Mouse (Mus musculus) thymus, adult 2 months (tissue): ENCODE measurements at regions not wholly inside any gene's neighbourhood (a gene's known extent, or its start where the extent isn't known, plus 50 kb on each side); places are given as distances from the start of the nearest gene placed in this dataset.

Experiments used
- DNase-seq: peaks from one replicate; pipeline ENCODE4 v3.0.0; 2021
- H3K27ac ChIP-seq: fragments of 200-500 bp; 2 replicates; pipeline ENCODE4 v1.5.1; 2012; ENCODE audit warnings: low read length, control low read depth; ENCODE audit not compliant: control insufficient read depth, insufficient read depth
- H3K27me3 ChIP-seq: fragments of 200-500 bp; 2 replicates; pipeline ENCODE4 v1.6.1; 2012; ENCODE audit warnings: mild to moderate bottlenecking, low read length, moderate library complexity, mixed read lengths; ENCODE audit not compliant: control insufficient read depth, insufficient read depth
- H3K36me3 ChIP-seq: fragments of 200-500 bp; 2 replicates; pipeline ENCODE4 v1.6.1; 2012; ENCODE audit warnings: mild to moderate bottlenecking, low read length, moderate library complexity; ENCODE audit not compliant: control insufficient read depth, insufficient read depth
- H3K4me1 ChIP-seq: fragments of 200-500 bp; replicated peaks from 2 replicates; pipeline ENCODE4 v1.6.1; 2012; ENCODE audit warnings: low read length; ENCODE audit not compliant: control insufficient read depth, insufficient read depth
- H3K4me3 ChIP-seq: fragments of 200-500 bp; 2 replicates; pipeline ENCODE4 v1.5.1; 2012; ENCODE audit warnings: mild to moderate bottlenecking, low read length, control low read depth, moderate library complexity; ENCODE audit not compliant: control insufficient read depth, insufficient read depth
- CTCF ChIP-seq: fragments of 200-500 bp; IDR thresholded peaks from 2 replicates; pipeline ENCODE4 v1.5.1; 2012; ENCODE audit warnings: mild to moderate bottlenecking, control low read depth, low read length, moderate library complexity, borderline replicate concordance; ENCODE audit not compliant: control insufficient read depth, poor library complexity, insufficient read depth; ENCODE audit errors: extremely low read depth
- POLR2A ChIP-seq: fragments of 200-500 bp; IDR thresholded peaks from 2 replicates; pipeline ENCODE4 v1.6.1; 2012; ENCODE audit warnings: mild to moderate bottlenecking, low read length, control low read depth, moderate library complexity; ENCODE audit not compliant: control insufficient read depth, poor library complexity, insufficient read depth; ENCODE audit errors: extremely low read depth
- WGBS: fragments of 180-500 bp; shearing (Covaris S2); methylation state at CpG from one replicate; pipeline ENCODE4 v1.1.7; 2018; 5-methylcytosine and 5-hydroxymethylcytosine counted together

GRCm38 (mm10) chr12:25790956-25791355 lies 624.1 kb downstream of the Rnf144a start:
- no peak overlapping the region for H3K27ac ChIP-seq
- no peak for DNase-seq
- TF ChIP-seq POLR2A (no peak), CTCF (no peak)
- H3K27me3 ChIP-seq: no peaks in the 10 kb centered on the region
- H3K4me1 ChIP-seq: no peaks in the 10 kb centered on the region
- H3K4me3 ChIP-seq: no peak overlapping the region
- 93% methylated on average over 4 of the region's 4 CpGs for WGBS
- H3K36me3 ChIP-seq: no peaks in the 10 kb centered on the region

- peaks cover 13% of the 10 kb centered on the region for H3K4me1 ChIP-seq
- no peak for DNase-seq
- WGBS: 89% methylated on average over 18 of the region's 18 CpGs
- no peak overlapping the region for H3K27ac ChIP-seq
- H3K36me3 ChIP-seq: no peaks in the 10 kb centered on the region
- no peak overlapping the region for H3K4me3 ChIP-seq
- no peaks in the 10 kb centered on the region for H3K27me3 ChIP-seq
- TF ChIP-seq CTCF (no peak), POLR2A (no peak)
These were observed 629.1 kb downstream of the Rnf144a start for GRCm38 (mm10) chr12:25785646-25786606.

- TF ChIP-seq CTCF (no peak), POLR2A (no peak)
- H3K36me3 ChIP-seq: no peaks in the 10 kb centered on the region
- H3K27me3 ChIP-seq: no peaks in the 10 kb centered on the region
- DNase-seq: no peak
- no peak overlapping the region for H3K4me3 ChIP-seq
- WGBS: 27% methylated on average over 3 of the region's 3 CpGs
- 0 out of 2 replicates have a peak overlapping the region, but pooled peaks have one; percentile 33 for H3K27ac ChIP-seq
- H3K4me1 ChIP-seq: peaks cover 13% of the 10 kb centered on the region
These were observed 630.7 kb downstream of the Rnf144a start for GRCm38 (mm10) chr12:25784401-25784800.

- no peaks in the 10 kb centered on the region for H3K36me3 ChIP-seq
- WGBS: 41% methylated on average over 10 of the region's 10 CpGs
- H3K4me3 ChIP-seq: no peak overlapping the region
- no peaks in the 10 kb centered on the region for H3K27me3 ChIP-seq
- peak overlapping the region; percentile 52 for H3K27ac ChIP-seq
- DNase-seq: peak; percentile 12
- no peak for TF ChIP-seq CTCF
- TF ChIP-seq POLR2A: no peak
- H3K4me1 ChIP-seq: peaks cover 13% of the 10 kb centered on the region
These were observed 631.9 kb downstream of the Rnf144a start for GRCm38 (mm10) chr12:25782972-25783717.

- WGBS: 91% methylated on average over 3 of the region's 3 CpGs
- TF ChIP-seq CTCF (no peak), POLR2A (no peak)
- no peak for DNase-seq
- no peak overlapping the region for H3K27ac ChIP-seq
- H3K27me3 ChIP-seq: no peaks in the 10 kb centered on the region
- no peak overlapping the region for H3K4me3 ChIP-seq
- no peaks in the 10 kb centered on the region for H3K4me1 ChIP-seq
- H3K36me3 ChIP-seq: no peaks in the 10 kb centered on the region
These were observed 643.2 kb downstream of the Rnf144a start for GRCm38 (mm10) chr12:25771856-25772255.

GRCm38 (mm10) chr12:25768644-25769043 lies 646.4 kb downstream of the Rnf144a start:
- Histone ChIP-seq H3K27me3 (no peaks in the 10 kb centered on the region), H3K27ac (no peak overlapping the region), H3K4me1 (no peaks in the 10 kb centered on the region), H3K36me3 (no peaks in the 10 kb centered on the region), H3K4me3 (no peak overlapping the region)
- no peak for DNase-seq
- no peak for TF ChIP-seq POLR2A
- TF ChIP-seq CTCF: no peak
- 89% methylated on average over 5 of the region's 5 CpGs for WGBS
